Mouse (Mus musculus) stomach, postnatal 0 days (tissue): ENCODE measurements around the gene Trrap. TPM values are rescaled to one million over a fixed set of nuclear protein-coding genes. Genes with fewer than 3 reads are reported as not detected.

Experiments
- ATAC-seq: fragments of 200-750 bp; cut with Nextera tagmentation; 2 replicates; pipeline ENCODE4 v1.8.0; 2017; ENCODE audit not compliant: low FRiP score, low TSS enrichment
- DNase-seq: peaks from one replicate; pipeline ENCODE4 v3.0.0-alpha.2; 2016; ENCODE audit warnings: low spot score
- H3K27ac ChIP-seq: fragments of 300-500 bp; sonication (generic); replicated peaks from 2 replicates; pipeline ENCODE4 v1.5.1; 2014; ENCODE audit warnings: mild to moderate bottlenecking, control low read depth
- H3K27me3 ChIP-seq: fragments of 300-500 bp; sonication (generic); 2 replicates; pipeline ENCODE4 v1.6.1; 2014; ENCODE audit warnings: low read length; ENCODE audit not compliant: control insufficient read depth, insufficient read depth
- H3K36me3 ChIP-seq: fragments of 300-500 bp; sonication (generic); 2 replicates; pipeline ENCODE4 v1.6.1; 2014; ENCODE audit warnings: low read length, mixed read lengths; ENCODE audit not compliant: control insufficient read depth, insufficient read depth
- H3K4me1 ChIP-seq: fragments of 300-500 bp; sonication (generic); replicated peaks from 2 replicates; pipeline ENCODE4 v1.6.1; 2014; ENCODE audit warnings: antibody characterized with exemption; ENCODE audit not compliant: control insufficient read depth, insufficient read depth
- H3K4me2 ChIP-seq: fragments of 300-500 bp; sonication (generic); replicated peaks from 2 replicates; pipeline ENCODE4 v1.6.1; 2014; ENCODE audit warnings: low read depth, mild to moderate bottlenecking, control low read depth, moderate library complexity
- H3K4me3 ChIP-seq: fragments of 300-500 bp; sonication (generic); 2 replicates; pipeline ENCODE4 v1.5.1; 2014; ENCODE audit warnings: low read depth, low read length, control low read depth
- H3K9ac ChIP-seq: fragments of 300-500 bp; sonication (generic); 2 replicates; pipeline ENCODE4 v1.6.1; 2014; ENCODE audit warnings: mild to moderate bottlenecking, low read length, control low read depth, mixed read lengths
- H3K9me3 ChIP-seq: fragments of 300-500 bp; sonication (generic); 2 replicates; pipeline ENCODE4 v1.6.1; 2016; ENCODE audit warnings: low read length; ENCODE audit not compliant: control insufficient read depth
- CTCF ChIP-seq: IDR thresholded peaks from 2 replicates; pipeline ENCODE4 v1.5.1; 2016; ENCODE audit warnings: antibody characterized with exemption, low read depth, mild to moderate bottlenecking, moderate library complexity
- EP300 ChIP-seq: optimal IDR thresholded peaks from 2 replicates; pipeline ENCODE3; 2016; ENCODE audit warnings: antibody characterized with exemption
- WGBS: fragments of 180-500 bp; shearing (Covaris S2); extraction: QIAGEN DNeasy Blood & Tissue Kit; methylation state at CpG from one replicate; pipeline ENCODE4 v1.1.7; 2014; 5-methylcytosine and 5-hydroxymethylcytosine counted together
- polyA plus RNA-seq: library from polyadenylated mRNA; unstranded; fragments of >200 nt; fragmentation: Nextera tagmentation; extraction: Ambion mirVana; gene quantifications from 2 replicates; pipeline ENCODE4 v1.2.1, GENCODE M21; 2015

Gene Trrap
- polyA plus RNA-seq, 1 experiment from 2014 or later, result 22.7 TPM

DNA sequence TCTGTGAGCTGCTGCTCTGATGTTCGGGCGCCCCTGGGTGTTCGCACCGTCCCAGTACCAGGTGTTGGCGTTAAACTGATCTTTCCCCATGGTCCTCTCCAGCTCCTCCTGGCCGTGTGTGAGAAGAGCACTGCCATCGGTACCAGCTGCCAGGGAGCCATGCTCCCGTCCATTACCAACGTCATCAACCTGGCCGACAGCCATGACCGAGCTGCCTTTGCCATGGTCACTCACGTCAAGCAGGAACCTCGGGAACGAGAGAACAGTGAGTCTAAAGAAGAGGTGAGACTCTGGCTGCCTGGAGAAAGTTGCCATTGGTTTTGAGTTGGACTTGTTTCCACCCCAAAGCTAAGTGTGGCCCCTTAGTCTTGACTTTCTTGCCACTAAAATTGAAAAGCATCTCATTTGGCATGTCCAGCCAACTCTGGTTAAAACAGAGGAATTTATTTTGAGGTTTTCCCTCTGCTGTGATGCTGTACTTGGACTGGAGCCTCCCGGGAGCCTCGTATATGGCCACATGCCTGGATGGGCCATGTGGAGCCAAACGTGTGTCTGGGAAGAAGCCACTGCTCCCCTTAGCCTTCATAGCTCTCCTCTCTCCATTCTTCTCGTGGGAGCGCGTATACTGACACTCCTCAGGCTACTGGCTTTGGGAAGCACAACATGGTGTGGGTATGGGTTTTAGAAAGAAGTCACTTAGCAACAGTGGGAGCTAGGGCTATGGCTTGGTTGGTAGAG lies 61.0 kb downstream of the Trrap start:
- DNase-seq (no peak), ATAC-seq (no peak)
- Histone ChIP-seq H3K4me3 (no peak overlapping the region), H3K4me1 (no peaks in the 10 kb centered on the region), H3K9ac (no peak overlapping the region), H3K27ac (no peak overlapping the region), H3K4me2 (no peak overlapping the region), H3K27me3 (no peaks in the 10 kb centered on the region), H3K9me3 (no peaks in the 10 kb centered on the region), H3K36me3 (peaks cover 53% of the 10 kb centered on the region)
- 84% methylated on average over 20 of the region's 20 CpGs for WGBS
- TF ChIP-seq CTCF, result no peak

DNA sequence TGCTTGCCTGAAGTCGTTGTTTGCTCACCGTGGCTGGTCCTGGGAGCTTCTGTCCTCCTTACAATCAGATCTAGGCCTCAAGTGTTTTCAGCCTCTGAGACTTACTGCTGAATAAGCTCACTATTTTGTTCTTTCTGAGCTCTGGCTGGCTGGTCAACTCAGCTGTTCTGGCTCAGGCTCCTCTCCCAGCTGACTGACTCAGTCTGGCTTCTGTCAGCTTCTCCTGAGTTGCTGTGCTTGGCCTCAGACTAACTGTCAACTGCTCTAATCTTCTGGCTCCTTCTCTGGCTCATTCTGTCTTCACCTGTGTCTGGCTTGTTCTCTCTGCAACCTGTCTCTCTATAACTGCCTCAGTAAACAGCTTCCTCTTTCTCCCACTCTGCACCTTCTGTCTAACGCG lies 62.1 kb downstream of the Trrap start:
- no peak for ATAC-seq
- Histone ChIP-seq H3K4me2 (no peak overlapping the region), H3K9ac (no peak overlapping the region), H3K27ac (no peak overlapping the region), H3K4me1 (no peaks in the 10 kb centered on the region), H3K4me3 (no peak overlapping the region), H3K27me3 (no peaks in the 10 kb centered on the region), H3K36me3 (peaks cover 52% of the 10 kb centered on the region), H3K9me3 (no peaks in the 10 kb centered on the region)
- WGBS, result 72% methylated on average over 4 of the region's 4 CpGs
- DNase-seq, result no peak
- no peak for TF ChIP-seq EP300
- TF ChIP-seq CTCF, result no peak

DNA sequence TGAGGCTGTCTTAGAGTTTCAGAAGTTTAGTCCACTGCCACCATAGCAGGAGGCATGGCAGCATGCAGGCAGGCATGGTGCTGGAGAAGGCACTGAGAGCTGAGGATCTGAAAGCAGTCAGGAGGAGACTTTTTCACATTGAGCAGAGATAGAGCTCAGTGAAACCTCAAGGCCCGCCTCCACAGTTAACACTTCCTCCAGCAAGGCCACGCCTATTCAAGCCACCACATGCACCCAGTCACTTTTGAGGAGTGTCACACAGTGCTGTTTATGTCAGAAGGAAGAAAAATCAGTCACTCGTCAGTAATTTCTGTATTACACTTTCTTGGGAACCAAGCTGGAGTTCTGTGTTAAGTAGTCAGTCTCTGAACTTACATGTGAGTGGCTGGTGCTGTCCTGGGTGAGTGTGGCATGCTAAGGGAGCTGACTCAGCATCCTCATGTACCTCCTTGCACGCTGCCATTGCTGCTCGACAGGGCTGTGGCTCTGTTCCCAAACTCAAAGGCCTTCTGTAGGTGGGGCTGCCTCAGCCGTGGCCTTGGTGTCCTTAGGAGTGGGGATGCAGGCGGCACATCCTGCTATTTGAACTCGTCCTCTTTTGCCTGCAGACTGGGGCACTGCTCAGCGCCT lies 64.4 kb downstream of the Trrap start:
- Histone ChIP-seq H3K4me2 (no peak overlapping the region), H3K27me3 (no peaks in the 10 kb centered on the region), H3K9ac (no peak overlapping the region), H3K9me3 (no peaks in the 10 kb centered on the region), H3K4me1 (no peaks in the 10 kb centered on the region), H3K4me3 (no peak overlapping the region), H3K27ac (no peak overlapping the region), H3K36me3 (peaks cover 44% of the 10 kb centered on the region)
- 71% methylated on average over 9 of the region's 9 CpGs for WGBS
- ATAC-seq (no peak; the same call in 1 of the 2 replicates), DNase-seq (no peak)
- no peak for TF ChIP-seq EP300
- no peak for TF ChIP-seq CTCF

DNA sequence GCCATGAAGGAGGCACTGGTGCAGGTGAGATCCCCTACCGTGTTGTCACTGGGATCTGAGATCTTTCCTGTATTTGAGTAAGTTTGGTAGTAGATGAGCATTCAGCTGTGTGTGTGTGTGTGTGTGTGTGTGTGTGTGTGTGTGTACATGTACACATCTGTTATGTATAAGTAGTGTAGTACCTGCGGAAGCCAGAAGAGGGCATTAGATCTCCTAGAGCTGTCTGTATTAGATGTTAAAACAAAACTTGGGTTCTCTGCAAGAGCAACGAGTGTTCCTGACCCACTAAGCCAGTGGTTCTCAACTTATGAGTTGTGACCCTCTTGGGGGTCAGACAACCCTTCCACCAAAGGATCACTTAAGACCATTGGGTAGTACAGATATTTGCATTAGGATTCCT lies 68.6 kb downstream of the Trrap start:
- Histone ChIP-seq H3K27ac (no peak overlapping the region), H3K27me3 (no peaks in the 10 kb centered on the region), H3K4me1 (no peaks in the 10 kb centered on the region), H3K36me3 (peaks cover 46% of the 10 kb centered on the region), H3K4me3 (no peak overlapping the region), H3K9ac (no peak overlapping the region), H3K9me3 (no peaks in the 10 kb centered on the region), H3K4me2 (no peak overlapping the region)
- 92% methylated on average over 3 of the region's 3 CpGs for WGBS
- ATAC-seq, result no peak
- TF ChIP-seq EP300 (no peak), CTCF (peak; percentile 64)
- DNase-seq, result no peak

DNA sequence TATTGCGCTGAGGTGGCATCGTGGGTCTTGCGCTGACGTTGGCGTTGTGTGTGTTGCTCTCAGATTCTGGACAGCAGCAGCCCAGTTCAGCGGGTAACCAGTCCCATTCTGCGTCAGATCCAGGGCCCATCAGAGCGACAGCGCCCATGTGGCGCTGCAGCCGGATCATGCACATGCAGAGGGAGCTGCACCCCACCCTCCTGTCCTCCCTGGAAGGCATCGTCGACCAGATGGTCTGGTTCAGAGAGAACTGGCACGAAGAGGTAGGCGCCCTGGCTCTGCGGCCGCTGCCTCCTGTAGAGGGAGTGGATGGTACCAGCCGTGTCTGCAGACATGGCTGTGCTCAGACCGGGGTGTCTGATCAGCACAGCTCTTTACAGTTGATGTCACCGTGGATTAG lies 77.8 kb downstream of the Trrap start:
- H3K36me3 ChIP-seq, result peaks cover 57% of the 10 kb centered on the region
- H3K4me3 ChIP-seq, result no peak overlapping the region
- TF ChIP-seq EP300, result no peak
- TF ChIP-seq CTCF, result no peak
- H3K9me3 ChIP-seq, result no peaks in the 10 kb centered on the region
- WGBS, result 97% methylated on average over 20 of the region's 20 CpGs
- no peak for ATAC-seq
- DNase-seq, result no peak
- H3K4me1 ChIP-seq, result no peaks in the 10 kb centered on the region
- no peak overlapping the region for H3K9ac ChIP-seq
- no peaks in the 10 kb centered on the region for H3K27me3 ChIP-seq
- no peak overlapping the region for H3K4me2 ChIP-seq
- no peak overlapping the region for H3K27ac ChIP-seq

DNA sequence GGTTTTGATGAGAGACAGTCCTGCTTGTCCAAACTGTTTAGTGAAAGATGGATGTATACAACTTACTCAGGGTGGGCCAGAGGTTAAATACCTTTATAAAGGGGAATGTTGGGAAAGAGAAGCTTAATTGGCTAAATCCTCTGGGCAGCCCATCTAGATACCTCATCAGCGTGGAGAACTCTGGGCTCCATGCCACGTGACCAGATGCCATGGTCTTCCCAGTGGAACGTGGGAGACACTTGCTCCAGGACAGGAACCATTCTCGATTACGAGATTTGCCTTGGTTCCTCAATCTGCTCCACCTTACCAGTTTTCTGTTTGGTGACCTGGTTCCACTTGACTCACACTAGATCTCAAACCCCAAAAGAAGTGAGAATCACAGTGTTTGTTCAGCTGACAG lies 81.2 kb downstream of the Trrap start:
- ATAC-seq (no peak), DNase-seq (no peak)
- 69% methylated on average over 5 of the region's 5 CpGs for WGBS
- Histone ChIP-seq H3K4me1 (no peaks in the 10 kb centered on the region), H3K4me2 (no peak overlapping the region), H3K27ac (no peak overlapping the region), H3K36me3 (peaks cover 56% of the 10 kb centered on the region), H3K9ac (no peak overlapping the region), H3K27me3 (no peaks in the 10 kb centered on the region), H3K9me3 (no peaks in the 10 kb centered on the region), H3K4me3 (no peak overlapping the region)
- TF ChIP-seq CTCF, result no peak
- no peak for TF ChIP-seq EP300
